Mouse (Mus musculus) liver, postnatal 0 days (tissue): ENCODE results near the gene Atp6v1c2.

ENCODE experiments used
- CTCF ChIP-seq: sonication (generic); IDR thresholded peaks from 2 replicates; pipeline ENCODE4 v1.5.1; 2016; ENCODE audit warnings: antibody characterized with exemption, low read depth
- EP300 ChIP-seq: IDR thresholded peaks from 2 replicates; pipeline ENCODE4 v1.6.1; 2016; ENCODE audit warnings: antibody characterized with exemption, low read depth, mild to moderate bottlenecking

DNA sequence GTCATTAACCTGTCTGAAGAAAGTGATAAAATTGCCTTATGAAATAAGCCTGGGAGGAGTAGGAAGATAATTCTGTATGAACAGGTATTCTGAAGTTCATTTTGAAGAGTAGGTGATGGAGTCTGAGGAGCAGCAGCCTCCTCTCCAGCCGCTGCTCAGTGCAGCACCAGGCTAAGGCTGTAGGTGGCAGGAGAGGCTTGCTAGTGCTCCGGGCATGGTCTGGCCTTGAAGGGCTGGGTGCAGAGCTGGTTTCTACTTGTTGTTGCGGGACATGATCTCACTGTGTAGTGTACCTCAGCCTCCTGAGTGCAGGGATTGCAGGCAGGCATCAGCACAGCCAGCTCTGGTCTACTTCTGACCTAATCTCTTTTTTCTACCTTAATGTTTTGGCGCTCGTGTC, 37.8 kb upstream of the Atp6v1c2 start:
- peak; percentile 84 for TF ChIP-seq CTCF
- no peak for TF ChIP-seq EP300
